Mouse (Mus musculus) megakaryocyte, embryonic 14.5 days (primary cell): ENCODE data around the gene Nfix.

Experiments
- FLI1 ChIP-seq: IDR thresholded peaks from 2 replicates; pipeline ENCODE4 v1.6.1; 2012; ENCODE audit warnings: low read length, inconsistent platforms, mixed read lengths
- GATA1 ChIP-seq: IDR thresholded peaks from 3 replicates; pipeline ENCODE4 v1.6.1; 2012; ENCODE audit warnings: mixed read lengths, low read length, inconsistent platforms, borderline replicate concordance

GRCm38 (mm10) chr8:84773304-84773703 is 26.8 kb downstream of the Nfix start:
- TF ChIP-seq GATA1: no peak
- no peak for TF ChIP-seq FLI1
